Mouse (Mus musculus) midbrain, embryonic 13.5 days (tissue): ENCODE measurements around the gene Uba7. TPM values are rescaled to one million over a fixed set of nuclear protein-coding genes. Genes with fewer than 3 reads are reported as not detected.

Source experiments
- ATAC-seq: fragments of 200-750 bp; cut with Nextera tagmentation; 2 replicates; pipeline ENCODE4 v1.8.0; 2017; ENCODE audit warnings: mild to moderate bottlenecking, moderate TSS enrichment, moderate library complexity
- H3K27ac ChIP-seq: fragments of 300-500 bp; sonication (generic); 2 replicates; pipeline ENCODE4 v1.5.1; 2015; ENCODE audit warnings: inconsistent platforms, mild to moderate bottlenecking, moderate library complexity
- H3K27me3 ChIP-seq: fragments of 300-500 bp; sonication (generic); 2 replicates; pipeline ENCODE4 v1.6.1; 2015; ENCODE audit warnings: mild to moderate bottlenecking, inconsistent platforms
- H3K36me3 ChIP-seq: fragments of 300-500 bp; sonication (generic); 2 replicates; pipeline ENCODE4 v1.6.1; 2015; ENCODE audit warnings: mild to moderate bottlenecking, inconsistent platforms
- H3K4me1 ChIP-seq: fragments of 300-500 bp; sonication (generic); replicated peaks from 2 replicates; pipeline ENCODE4 v1.6.1; 2015; ENCODE audit warnings: inconsistent platforms
- H3K4me2 ChIP-seq: fragments of 300-500 bp; sonication (generic); replicated peaks from 2 replicates; pipeline ENCODE4 v1.6.1; 2015; ENCODE audit warnings: moderate library complexity, mild to moderate bottlenecking, inconsistent platforms
- H3K4me3 ChIP-seq: fragments of 300-500 bp; sonication (generic); replicated peaks from 2 replicates; pipeline ENCODE4 v1.5.1; 2015; ENCODE audit warnings: mild to moderate bottlenecking, inconsistent platforms
- H3K9ac ChIP-seq: fragments of 300-500 bp; sonication (generic); replicated peaks from 2 replicates; pipeline ENCODE4 v1.6.1; 2015; ENCODE audit warnings: mild to moderate bottlenecking, inconsistent platforms
- H3K9me3 ChIP-seq: fragments of 300-500 bp; sonication (generic); 2 replicates; pipeline ENCODE4 v1.6.1; 2016; ENCODE audit warnings: mild to moderate bottlenecking, inconsistent platforms
- WGBS: fragments of 180-500 bp; shearing (Covaris S2); methylation state at CpG from one replicate; pipeline ENCODE4 v1.1.7; 2015; 5-methylcytosine and 5-hydroxymethylcytosine counted together
- polyA plus RNA-seq: library from polyadenylated mRNA; unstranded; fragments of >200 nt; fragmentation: Nextera tagmentation; extraction: Ambion mirVana; gene quantifications from 2 replicates; pipeline ENCODE4 v1.2.1, GENCODE M21; 2015

The Uba7 gene
- polyA plus RNA-seq, 1 experiment from 2014 or later, result 3.5 TPM

DNA sequence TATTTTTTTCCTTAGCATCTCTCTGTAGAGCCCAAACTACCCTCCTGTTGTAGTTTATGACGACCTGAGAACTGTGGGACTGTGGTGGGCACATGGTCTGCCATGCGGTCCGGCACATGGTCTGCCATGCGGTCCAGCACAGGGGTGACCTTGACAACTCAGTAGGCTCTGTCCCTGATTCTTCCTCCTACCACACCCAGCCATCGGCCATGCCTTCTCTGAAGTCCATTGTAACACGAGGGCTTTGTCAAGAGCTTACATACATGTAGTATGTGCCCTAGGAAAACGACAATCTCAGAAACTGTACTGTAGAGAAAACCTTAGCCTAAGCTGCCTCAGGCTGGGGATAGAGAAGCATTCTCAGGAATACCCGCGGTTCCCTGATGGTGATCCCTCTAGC is 10.6 kb upstream of the Uba7 start:
- Histone ChIP-seq H3K4me3 (no peak overlapping the region), H3K9me3 (no peaks in the 10 kb centered on the region), H3K9ac (no peak overlapping the region), H3K4me1 (peaks cover 23% of the 10 kb centered on the region), H3K27me3 (no peaks in the 10 kb centered on the region), H3K36me3 (peaks cover 17% of the 10 kb centered on the region), H3K4me2 (no peak overlapping the region), H3K27ac (no peak overlapping the region)
- WGBS, result 93% methylated on average over 9 of the region's 9 CpGs
- ATAC-seq, result no peak

DNA sequence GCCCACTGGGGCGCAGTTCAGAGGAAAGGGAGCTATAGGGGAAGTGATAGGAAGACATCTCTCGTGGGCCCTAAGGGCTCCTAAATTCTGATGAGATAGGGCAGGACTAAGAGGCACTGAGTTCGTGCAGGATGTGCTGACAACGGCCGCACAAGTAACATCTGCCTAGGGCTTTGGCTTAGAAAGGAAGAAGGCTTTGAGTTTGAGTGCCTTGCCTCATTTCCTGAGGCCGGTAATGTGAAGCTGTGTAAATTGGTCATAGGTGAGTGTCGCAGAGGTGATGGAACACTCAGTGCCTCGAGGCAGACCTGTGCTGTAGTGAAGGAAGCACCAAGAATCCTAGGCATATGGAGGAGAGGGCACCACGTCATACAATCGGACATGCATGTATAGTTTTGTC is 8.6 kb upstream of the Uba7 start:
- H3K36me3 ChIP-seq, result peaks cover 25% of the 10 kb centered on the region
- no peak overlapping the region for H3K9ac ChIP-seq
- no peak for ATAC-seq
- no peak overlapping the region for H3K4me3 ChIP-seq
- no peak overlapping the region for H3K27ac ChIP-seq
- no peak overlapping the region for H3K4me2 ChIP-seq
- H3K4me1 ChIP-seq, result peaks cover 7% of the 10 kb centered on the region
- no peaks in the 10 kb centered on the region for H3K27me3 ChIP-seq
- H3K9me3 ChIP-seq, result no peaks in the 10 kb centered on the region
- 93% methylated on average over 10 of the region's 10 CpGs for WGBS

DNA sequence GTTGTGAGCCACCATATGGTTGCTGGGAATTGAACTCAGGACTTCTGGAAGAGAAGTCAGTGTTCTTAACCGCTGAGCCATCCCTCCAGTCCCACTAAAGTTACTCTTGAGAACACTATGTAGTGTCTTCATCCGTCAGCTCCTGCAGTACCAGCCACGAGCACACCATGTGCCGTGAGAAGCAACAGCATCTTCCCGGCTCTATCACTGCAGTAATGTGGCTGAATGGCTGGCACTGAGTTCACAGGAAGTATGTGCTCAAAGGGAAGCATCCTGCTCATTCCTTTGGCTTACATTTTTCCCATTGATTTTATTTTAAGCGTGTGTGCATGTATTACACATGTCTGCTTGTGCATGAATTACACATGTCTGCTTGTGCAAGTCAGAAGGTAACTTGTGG is 7.9 kb upstream of the Uba7 start:
- Histone ChIP-seq H3K4me1 (no peaks in the 10 kb centered on the region), H3K36me3 (peaks cover 22% of the 10 kb centered on the region), H3K4me2 (no peak overlapping the region), H3K9ac (no peak overlapping the region), H3K9me3 (no peaks in the 10 kb centered on the region), H3K4me3 (no peak overlapping the region), H3K27ac (no peak overlapping the region), H3K27me3 (no peaks in the 10 kb centered on the region)
- WGBS, result 87% methylated on average over 6 of the region's 6 CpGs
- ATAC-seq, result no peak

DNA sequence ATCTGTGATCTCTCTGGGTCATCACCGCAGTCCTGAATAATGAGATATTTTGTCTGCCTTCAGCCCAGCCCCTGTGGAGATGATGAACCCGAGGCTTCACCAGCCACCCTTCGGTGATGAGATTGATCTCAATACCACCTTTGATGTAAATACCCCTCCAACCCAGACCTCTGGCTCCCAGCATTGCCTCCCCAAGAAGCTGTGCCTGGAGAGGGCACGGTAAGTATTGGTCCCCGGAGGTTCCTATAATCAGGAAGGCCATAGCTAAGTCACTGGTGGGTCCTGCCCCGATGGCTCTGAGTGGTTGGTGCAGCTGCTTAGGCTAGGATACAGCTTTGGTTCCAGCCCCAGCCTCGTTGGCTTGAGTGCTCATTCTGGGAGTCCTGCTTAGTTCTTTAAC is 6.8 kb upstream of the Uba7 start:
- WGBS, result 95% methylated on average over 7 of the region's 7 CpGs
- Histone ChIP-seq H3K9me3 (no peaks in the 10 kb centered on the region), H3K4me1 (no peaks in the 10 kb centered on the region), H3K9ac (no peak overlapping the region), H3K27me3 (no peaks in the 10 kb centered on the region), H3K27ac (no peak overlapping the region), H3K36me3 (peaks cover 22% of the 10 kb centered on the region), H3K4me3 (no peak overlapping the region), H3K4me2 (no peak overlapping the region)
- ATAC-seq, result no peak

DNA sequence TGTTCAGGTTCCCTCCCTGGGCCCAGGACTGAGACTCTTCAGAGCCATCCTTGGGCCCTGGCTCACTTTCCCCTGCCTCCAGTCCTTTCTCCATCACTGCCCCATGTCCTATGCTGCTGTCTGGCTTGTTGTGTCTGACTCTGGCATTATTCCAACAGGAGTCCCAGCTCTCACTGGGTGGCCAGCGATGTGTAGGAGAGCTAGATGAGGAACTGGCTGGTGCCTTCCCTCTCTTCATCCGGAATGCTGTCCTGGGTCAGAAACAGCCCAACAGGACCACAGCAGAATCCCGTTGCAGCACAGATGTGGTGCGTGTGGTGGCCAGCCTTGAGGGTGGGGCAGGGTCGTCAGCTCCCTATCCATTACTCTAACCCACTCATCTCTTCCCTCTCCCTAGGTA is 5.0 kb upstream of the Uba7 start:
- H3K36me3 ChIP-seq, result peaks cover 22% of the 10 kb centered on the region
- no peak for ATAC-seq
- no peaks in the 10 kb centered on the region for H3K4me1 ChIP-seq
- H3K4me2 ChIP-seq, result no peak overlapping the region
- no peak overlapping the region for H3K27ac ChIP-seq
- 94% methylated on average over 5 of the region's 5 CpGs for WGBS
- H3K9me3 ChIP-seq, result no peaks in the 10 kb centered on the region
- H3K4me3 ChIP-seq, result no peak overlapping the region
- H3K27me3 ChIP-seq, result no peaks in the 10 kb centered on the region
- no peak overlapping the region for H3K9ac ChIP-seq

DNA sequence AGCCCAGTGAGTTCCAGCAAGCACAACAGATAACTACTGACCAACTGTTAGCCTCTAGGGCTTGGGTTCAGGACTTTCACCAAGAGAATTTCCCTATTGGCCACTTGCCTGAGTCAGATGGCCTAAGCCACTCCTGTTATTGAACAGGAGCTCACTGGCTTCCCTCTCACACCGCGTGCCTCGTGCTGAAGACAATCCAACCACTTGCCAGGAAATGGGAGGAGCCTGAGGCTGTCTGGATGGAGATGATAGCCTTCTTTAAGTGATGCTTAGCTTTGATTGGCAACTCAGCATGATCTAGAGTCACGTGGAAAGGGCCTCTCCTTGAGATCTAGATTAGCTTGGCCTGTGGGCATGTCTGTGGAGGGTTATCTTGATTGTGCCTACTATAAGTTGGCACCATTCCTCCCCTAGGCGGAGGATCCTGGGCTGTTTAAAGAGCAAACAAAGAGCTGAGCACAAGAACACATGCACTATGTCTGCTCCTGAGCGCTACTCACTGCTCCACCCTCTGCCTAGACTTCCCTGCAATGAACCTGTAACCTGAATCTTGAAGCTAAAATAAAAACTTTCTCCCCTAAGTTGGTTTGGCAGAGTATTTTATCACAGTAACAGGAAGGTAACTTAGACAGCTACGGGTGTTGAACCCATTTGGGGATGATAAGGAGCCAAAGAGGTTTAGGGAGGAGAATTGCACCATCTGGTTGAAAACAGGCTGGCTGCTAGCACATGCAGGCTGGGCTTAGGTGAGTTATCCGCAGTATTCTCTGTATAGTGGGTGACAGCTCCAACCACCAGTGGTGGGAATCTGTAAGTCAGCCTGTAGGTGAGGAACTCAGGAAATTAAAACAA is 3.4 kb upstream of the Uba7 start:
- Histone ChIP-seq H3K9ac (no peak overlapping the region), H3K4me2 (no peak overlapping the region), H3K9me3 (no peaks in the 10 kb centered on the region), H3K36me3 (peaks cover 22% of the 10 kb centered on the region), H3K4me1 (no peaks in the 10 kb centered on the region), H3K4me3 (no peak overlapping the region), H3K27ac (no peak overlapping the region), H3K27me3 (no peaks in the 10 kb centered on the region)
- ATAC-seq, result no peak
- WGBS, result 85% methylated on average over 8 of the region's 8 CpGs

DNA sequence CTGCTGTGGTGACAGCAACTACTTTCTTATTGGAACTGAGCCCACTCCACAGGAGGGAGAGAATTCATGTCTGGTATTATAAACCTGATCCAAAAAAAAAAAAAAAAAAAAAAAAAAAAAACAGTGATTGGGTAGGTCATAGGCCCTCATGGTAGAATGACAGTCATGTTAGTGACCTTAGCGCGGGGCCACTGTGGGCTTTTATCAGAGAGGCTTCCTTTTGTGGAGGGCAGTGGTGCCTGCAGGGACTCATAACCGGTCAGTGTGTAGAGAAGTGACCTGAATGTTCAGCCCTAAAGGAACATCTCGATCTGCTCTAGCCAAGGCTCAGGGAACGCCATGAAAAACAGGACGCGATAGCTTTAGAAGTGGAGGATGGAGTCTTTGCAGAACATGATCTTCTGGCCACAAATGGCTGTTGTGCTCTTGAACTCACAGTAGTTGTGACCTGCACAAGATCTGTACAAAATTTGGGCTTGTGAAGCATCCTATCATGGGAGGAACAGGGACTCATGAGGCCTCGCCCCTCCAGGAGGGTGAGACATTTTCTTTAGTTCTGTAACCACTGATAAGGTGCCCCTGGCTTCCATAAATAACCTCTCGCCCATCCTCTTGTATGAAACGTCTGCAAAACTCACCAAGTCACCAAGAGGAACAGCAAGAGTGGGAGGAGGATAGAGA is 674 bp upstream of the Uba7 start:
- Histone ChIP-seq H3K4me1 (no peaks in the 10 kb centered on the region), H3K27me3 (no peaks in the 10 kb centered on the region), H3K36me3 (peaks cover 11% of the 10 kb centered on the region; the same call in 1 of the 2 replicates), H3K9ac (no peak overlapping the region), H3K4me2 (no peak overlapping the region), H3K9me3 (no peaks in the 10 kb centered on the region), H3K27ac (no peak overlapping the region), H3K4me3 (no peak overlapping the region)
- no peak for ATAC-seq
- 86% methylated on average over 10 of the region's 10 CpGs for WGBS

DNA sequence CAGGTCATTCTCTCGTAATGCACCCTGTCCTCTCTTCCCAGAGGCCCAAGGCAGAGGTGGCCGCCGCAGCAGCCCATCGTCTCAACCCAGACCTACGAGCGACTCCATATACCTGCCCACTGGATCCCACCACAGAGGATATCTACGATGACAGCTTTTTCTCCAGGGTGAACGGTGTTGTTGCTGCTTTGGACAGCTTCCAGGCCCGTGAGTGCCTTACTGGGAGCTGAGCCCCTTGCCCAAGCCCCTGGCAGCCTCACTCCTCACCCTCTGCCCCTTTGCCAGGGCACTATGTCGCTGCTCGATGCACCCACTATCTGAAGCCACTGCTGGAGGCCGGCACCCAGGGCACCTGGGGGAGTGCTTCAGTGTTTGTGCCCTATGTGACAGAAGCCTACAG is 3.5 kb downstream of the Uba7 start:
- no peak for ATAC-seq
- H3K27ac ChIP-seq, result no peak overlapping the region
- H3K9ac ChIP-seq, result no peak overlapping the region
- no peaks in the 10 kb centered on the region for H3K36me3 ChIP-seq
- no peak overlapping the region for H3K4me3 ChIP-seq
- no peak overlapping the region for H3K4me2 ChIP-seq
- H3K4me1 ChIP-seq, result peaks cover 16% of the 10 kb centered on the region; the same call in 1 of the 2 replicates
- no peaks in the 10 kb centered on the region for H3K9me3 ChIP-seq
- peaks cover 11% of the 10 kb centered on the region for H3K27me3 ChIP-seq
- 91% methylated on average over 12 of the region's 12 CpGs for WGBS

DNA sequence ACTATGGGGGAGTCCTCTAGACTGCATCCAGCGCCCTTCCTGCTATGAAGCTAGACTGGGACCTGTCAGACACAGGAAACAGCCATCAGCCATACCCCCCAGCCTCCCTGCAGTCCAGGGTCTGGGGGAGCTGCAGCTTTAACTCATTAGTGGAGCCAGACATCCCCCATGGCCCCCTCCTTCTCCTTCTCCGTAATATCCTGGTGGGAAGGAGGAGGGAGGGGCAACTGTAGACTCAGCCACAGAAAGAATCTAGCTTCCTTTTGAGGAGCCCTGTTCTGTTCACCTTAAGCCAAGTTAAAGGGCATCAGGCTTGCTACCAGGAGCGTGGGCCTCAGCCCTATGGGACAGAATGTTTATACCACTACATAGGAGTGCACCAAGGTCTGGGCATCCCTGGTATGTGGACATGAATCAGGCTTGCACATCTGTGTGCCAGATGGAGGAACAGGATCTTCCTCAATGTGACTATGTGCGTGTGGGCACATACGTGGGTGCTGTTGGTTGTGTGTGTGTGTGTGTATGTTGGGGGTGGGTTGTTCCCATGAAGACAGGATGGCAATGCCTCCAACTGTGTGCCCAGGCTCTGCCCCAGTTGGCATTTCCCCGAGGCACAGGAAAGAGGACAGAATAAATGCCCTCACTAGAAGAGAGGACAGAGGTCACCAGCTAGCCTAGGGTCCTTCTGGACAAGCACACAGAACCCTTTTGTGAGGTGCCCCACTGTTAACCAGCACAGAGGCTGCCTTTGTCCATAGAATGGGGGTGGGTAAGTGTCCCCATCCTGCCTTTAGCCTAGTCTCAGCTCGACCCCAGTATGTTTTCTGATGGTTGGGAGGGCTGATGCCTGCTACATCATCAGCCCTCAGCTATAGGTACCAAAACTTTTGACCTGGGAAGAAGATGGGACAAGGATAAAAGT is 6.6 kb downstream of the Uba7 start:
- no peak overlapping the region; the same call in 1 of the 2 replicates for H3K4me2 ChIP-seq
- H3K9ac ChIP-seq, result peak overlapping the region; percentile 20; the same call in 1 of the 2 replicates
- peaks cover 33% of the 10 kb centered on the region for H3K4me1 ChIP-seq
- no peak for ATAC-seq
- peaks cover 25% of the 10 kb centered on the region for H3K27me3 ChIP-seq
- H3K4me3 ChIP-seq, result no peak overlapping the region
- peak overlapping the region; percentile 19; the same call in 1 of the 2 replicates for H3K27ac ChIP-seq
- no peaks in the 10 kb centered on the region for H3K9me3 ChIP-seq
- 59% methylated on average over 7 of the region's 7 CpGs for WGBS
- H3K36me3 ChIP-seq, result no peaks in the 10 kb centered on the region

DNA sequence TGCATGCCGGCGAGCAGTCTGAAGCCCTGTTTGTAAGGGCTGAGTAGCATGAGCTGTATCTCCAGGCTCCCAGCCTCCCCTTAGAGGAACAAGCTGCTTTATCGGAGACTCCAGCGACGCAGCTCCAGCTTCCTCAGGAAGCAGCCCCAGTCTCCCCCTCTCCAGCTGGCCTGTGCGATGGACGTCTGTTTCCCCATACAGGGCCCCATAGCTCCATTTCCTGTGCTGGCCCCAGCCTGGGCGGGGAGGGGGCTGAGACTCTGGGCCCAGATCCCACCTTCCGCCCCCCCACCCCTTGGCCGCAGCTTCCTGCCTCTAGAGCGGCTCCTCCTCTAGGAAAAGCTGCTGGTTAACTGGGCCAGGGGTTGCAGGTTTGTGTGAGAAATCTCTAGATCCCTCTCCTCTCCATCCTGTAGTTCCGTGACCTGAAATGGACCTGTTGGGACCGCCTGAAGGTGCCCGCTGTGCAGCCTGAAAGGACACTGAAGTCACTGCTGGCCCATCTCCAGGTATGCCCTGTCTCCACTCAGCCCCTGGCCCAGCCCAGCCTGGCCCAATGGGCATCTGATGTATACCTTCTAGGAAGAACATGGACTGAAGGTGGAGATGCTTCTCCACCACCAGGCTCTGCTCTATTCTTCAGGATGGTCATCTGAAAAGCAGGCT is 7.5 kb downstream of the Uba7 start, which contains the start of gene Gm20661:
TSS of gene Gm20661 (plus strand) at position 378 of the 666 bp plus-strand sequence.
- no peak within 1 kb of the TSS for H3K4me3 ChIP-seq

DNA sequence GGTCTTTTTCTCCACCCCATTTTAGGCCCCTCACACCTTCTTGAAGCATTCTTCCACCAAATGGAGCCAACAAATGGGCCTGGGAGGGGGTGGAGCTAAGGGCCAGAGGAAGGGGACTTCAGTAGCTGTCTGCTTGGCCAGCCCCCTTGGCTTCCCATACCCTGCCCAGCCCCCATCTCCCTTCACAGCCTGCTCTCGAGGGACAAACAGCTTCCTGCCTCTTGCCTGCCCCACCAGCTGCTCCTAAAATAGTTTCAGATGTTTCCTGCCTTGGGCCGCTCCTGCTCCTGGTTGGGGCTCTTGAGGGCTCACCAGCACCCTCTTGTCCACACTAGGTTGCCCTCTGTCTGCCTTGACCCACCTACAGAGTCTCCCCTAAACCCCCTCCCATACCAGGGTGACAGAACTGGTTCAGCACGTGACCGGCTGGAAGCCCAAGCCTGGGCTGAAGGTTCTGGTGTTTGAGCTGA is 8.2 kb downstream of the Uba7 start:
- 51% methylated on average over 4 of the region's 4 CpGs for WGBS
- Histone ChIP-seq H3K27ac (peak overlapping the region; percentile 57; the same call in 1 of the 2 replicates), H3K4me3 (no peak overlapping the region), H3K4me1 (peaks cover 33% of the 10 kb centered on the region), H3K9me3 (no peaks in the 10 kb centered on the region), H3K9ac (0 out of 2 replicates have a peak overlapping the region, but pooled peaks have one; percentile 10), H3K4me2 (peak overlapping the region; percentile 27), H3K27me3 (peaks cover 25% of the 10 kb centered on the region), H3K36me3 (no peaks in the 10 kb centered on the region)
- no peak for ATAC-seq

More for the DNA sequence above, 7.5 kb downstream of the Uba7 start, which contains the start of gene Gm20661:
- H3K4me2 ChIP-seq, result peak within 1 kb of the TSS; percentile 76
- WGBS, result 59% methylated on average over 14 of the region's 14 CpGs
- peaks cover 33% of the 10 kb centered on the region for H3K4me1 ChIP-seq
- no peaks in the 10 kb centered on the region for H3K36me3 ChIP-seq
- no peak for ATAC-seq
- H3K27me3 ChIP-seq, result peaks cover 25% of the 10 kb centered on the region
- peak within 1 kb of the TSS; percentile 20; the same call in 1 of the 2 replicates for H3K9ac ChIP-seq
- H3K9me3 ChIP-seq, result no peaks in the 10 kb centered on the region
- peak within 1 kb of the TSS; percentile 57 for H3K27ac ChIP-seq
